Mouse (Mus musculus) cerebellum, postnatal 10 days (tissue): ENCODE data around the gene Zscan4b.
"Not testable (repeated sequence)": the region's sequence is repeated elsewhere in the genome, so short reads cannot be mapped to it uniquely, and the experiment has no call there.

Experiments used
- DNase-seq, 2 experiments: peaks; one replicate each; pipeline ENCODE4 v3.0.0; 2021; ENCODE audit warnings: mixed read lengths in 2 of 2

Gene Zscan4b

DNA sequence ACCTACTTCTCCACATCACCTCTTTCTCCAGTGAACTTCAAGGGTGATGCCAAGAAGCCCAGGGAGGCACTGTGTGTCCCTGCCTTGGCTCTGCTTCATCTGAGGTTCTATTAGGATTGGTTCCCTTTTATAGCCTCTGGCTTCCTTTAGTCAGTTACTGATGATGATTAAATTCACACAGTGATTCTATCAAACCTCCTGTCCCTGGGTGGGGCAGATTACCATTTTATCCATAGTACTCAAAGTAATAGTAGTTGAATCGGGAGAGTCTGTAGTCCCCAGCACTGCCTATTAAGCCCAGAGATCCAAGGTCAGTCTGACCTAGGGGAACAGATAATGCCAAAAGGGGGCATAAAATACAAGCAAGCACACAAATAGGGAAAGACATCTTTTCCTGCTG, at the start of gene Zscan4b:
Gene Zscan4b (minus strand): TSS at position 101 of the 400 bp plus-strand sequence.
- not testable (repeated sequence) for DNase-seq
